Mouse (Mus musculus): ENCODE data around the gene Map3k1. TPM values are rescaled to one million over a fixed set of nuclear protein-coding genes. Genes with fewer than 3 reads are reported as not detected.

The Map3k1 gene
- polyA plus RNA-seq, 1 experiment from 2014 or later: 14.3 TPM

Other genes starting within 250 kb of the Map3k1 start
- not detected in 2 replicates for gene Gm10198, start 216.2 kb downstream of the Map3k1 start, polyA plus RNA-seq (2016; fragmentation: Nextera tagmentation; extraction: Ambion mirVana)
- gene Mier3, start 128.0 kb downstream of the Map3k1 start, polyA plus RNA-seq (2016; fragmentation: Nextera tagmentation; extraction: Ambion mirVana): 26.0 and 26.5 TPM in 2 replicates